Mouse (Mus musculus): Measurements from ENCODE around the gene Olfr313.

The Olfr313 gene

GRCm38 (mm10) chr11:58860744-58861143, 45.9 kb downstream of the Olfr313 start:
- DNase-seq: no peak

DNA sequence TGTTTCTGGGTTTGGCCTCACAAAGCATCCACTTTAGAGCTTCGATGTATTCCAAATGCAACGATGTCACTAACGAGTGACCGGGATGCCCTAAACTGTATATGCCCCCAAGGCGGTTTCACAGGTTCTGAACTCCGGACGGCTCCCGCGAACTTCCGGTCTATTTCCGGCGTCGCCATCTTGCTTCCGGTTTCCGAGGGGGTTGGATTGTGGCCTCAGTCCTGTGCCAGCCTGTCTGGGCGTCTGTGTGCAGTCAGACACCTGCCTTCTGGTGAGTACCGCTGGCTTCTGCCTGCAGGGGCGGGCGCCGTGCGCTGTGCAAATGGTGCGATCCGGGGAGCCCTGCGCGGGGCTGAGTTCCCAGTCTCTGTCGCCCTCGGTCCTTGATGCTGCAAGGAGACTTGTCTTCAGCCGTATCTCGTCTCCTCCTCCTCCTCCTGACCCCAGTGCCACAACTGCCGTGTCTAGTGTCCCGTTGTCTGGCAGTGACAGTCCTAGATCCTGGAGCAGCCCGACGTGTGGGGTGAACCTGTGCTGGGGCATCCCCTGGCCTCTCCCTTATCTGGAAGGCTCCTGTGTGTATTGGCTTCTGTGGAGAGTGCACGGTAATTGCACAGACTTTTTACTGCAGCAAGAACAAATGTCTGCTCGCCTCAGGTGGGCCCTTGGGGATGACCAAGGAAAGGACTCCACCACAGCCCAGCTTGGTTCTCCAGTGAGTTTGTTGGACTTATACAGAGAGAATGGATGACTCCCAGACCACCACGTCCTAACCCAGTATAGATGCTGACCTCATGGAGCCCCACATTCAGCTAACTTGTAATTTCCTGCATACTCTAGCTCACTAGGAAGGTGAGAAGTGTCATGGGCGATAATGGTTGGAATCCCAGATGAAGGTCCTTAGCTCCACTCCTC, 52.5 kb downstream of the Olfr313 start, which contains the start of gene 2810021J22Rik:
Gene 2810021J22Rik, plus strand, starts transcription at position 178 of the 915 bp plus-strand sequence.
- DNase-seq: peak; percentile 85

DNA sequence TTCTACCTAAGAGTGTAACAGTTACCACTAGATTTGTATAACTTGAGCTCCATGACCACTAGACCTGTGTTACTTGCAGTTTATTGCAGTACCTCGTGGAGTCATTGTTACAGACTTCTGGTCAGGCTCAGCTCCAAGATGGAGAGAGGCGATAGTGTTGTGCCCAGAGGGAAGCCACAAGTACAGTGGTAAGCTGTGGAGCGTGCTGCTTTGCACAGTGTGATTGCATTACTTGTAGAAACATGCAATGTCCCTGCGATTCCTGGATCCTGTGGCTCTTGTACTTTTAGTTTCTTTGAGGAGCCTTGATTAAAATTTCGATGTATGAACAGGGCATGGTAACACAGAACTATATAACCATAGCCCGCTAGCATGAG, 53.1 kb downstream of the Olfr313 start:
- DNase-seq: no peak
